Mouse (Mus musculus): ENCODE results near the gene Zfp553. TPM values are rescaled to one million over a fixed set of nuclear protein-coding genes. Genes with fewer than 3 reads are reported as not detected.
A peak's percentile ranks its signal among the peaks of the same experiment; 100 is the strongest.

Gene Zfp553
- total RNA-seq, 2 experiments from 2014 or later, result 6.0 to 7.1 TPM

DNA sequence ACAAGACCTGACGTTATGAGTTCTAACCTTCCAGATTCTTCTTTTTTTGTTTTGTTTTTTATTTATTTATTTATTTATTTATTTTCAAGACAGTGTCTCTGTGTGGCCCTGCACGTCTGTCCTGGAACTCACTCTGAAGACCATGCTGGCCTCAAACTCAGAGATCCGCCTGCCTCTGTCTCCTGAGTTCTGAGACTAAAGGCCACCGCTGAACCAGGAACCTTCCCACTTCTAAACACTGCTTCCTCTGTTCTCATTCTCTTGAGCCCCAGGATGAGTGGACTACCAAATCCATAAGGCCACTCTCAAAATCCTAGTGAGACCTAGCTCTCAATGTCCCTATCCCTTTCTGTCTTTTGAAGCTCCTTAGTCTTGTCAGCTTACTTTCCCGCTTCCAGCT, 23.0 kb upstream of the Zfp553 start:
- DNase-seq (ENCODE audit: low spot score), result no peak
- intact Hi-C loops (cut with DNase I), result no loop called here

- DNase-seq (ENCODE audit: low spot score), result no peak
- intact Hi-C loops (cut with DNase I), result no loop called here
Measured at GRCm38 (mm10) chr7:127210266-127210665, 22.6 kb upstream of the Zfp553 start.

- intact Hi-C loops (cut with DNase I), result no loop called here
- no peak for DNase-seq (ENCODE audit: low spot score)
Measured at GRCm38 (mm10) chr7:127211014-127211745, 21.7 kb upstream of the Zfp553 start.

DNA sequence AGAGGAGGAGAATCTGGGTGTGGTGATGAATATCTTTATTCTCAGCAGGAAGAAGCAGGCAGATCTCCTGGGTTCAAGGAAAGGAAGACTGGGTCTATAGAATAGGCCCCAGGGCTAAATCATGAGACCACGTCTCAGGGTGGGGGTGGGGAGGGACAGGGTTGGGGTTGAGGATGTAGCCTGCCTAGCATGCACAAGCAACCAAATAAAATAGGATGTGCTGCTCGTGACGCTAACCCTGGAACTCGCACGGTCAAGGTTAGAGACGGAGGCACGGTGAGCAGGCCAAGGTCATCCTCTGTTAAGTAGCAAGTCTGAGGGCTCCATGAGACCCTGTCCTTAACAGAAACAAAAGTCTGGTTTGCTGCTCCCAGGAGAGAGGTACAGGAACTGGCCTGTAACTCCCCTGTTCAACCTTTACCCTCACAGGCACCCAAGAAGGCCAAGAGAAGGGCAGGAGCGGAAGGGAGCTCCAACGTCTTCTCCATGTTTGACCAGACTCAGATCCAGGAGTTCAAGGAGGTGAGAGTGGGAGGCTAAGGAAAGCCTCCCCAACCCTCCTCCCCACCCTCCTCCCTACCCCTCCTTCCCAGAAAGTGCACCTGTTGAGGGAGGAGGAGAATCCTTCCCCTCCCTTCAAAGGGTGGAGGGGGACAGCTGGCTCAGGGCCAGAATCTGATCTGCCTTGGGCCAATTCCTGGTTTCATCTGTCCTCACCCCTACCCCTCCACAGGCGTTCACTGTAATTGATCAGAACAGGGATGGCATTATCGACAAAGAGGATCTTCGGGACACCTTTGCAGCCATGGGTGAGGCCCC, 20.2 kb upstream of the Zfp553 start:
- DNase-seq (ENCODE audit: low spot score), result no peak
- intact Hi-C loops (cut with DNase I), result no loop called here

DNA sequence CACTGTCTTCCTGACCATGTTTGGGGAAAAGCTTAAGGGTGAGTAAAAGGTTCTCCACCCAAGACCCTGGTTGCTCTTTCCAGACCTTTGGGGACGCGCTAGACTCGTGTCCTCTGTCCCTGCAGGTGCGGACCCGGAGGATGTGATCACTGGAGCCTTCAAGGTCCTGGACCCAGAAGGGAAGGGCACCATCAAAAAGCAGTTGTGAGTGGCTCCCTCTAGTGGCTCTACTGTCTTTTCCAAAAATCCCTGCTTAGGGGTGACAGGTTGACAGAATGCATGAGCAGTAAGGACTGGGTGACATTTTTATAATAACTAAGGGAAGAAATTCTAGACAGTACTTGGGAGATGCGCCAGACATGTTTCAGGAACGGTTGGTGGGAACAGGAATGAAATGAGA, 19.4 kb upstream of the Zfp553 start:
- no peak for DNase-seq (ENCODE audit: low spot score)
- intact Hi-C loops (cut with DNase I), result no loop called here

- intact Hi-C loops (cut with DNase I), result loop anchor here (2.0 kb wide), 1 partner anchor 17 kb away; no protein-coding TSS in a partner anchor
- DNase-seq (ENCODE audit: low spot score), result no peak
Measured at GRCm38 (mm10) chr7:127213930-127214329, 18.9 kb upstream of the Zfp553 start.

- DNase-seq (ENCODE audit: low spot score), result no peak
- intact Hi-C loops (cut with DNase I), result loop anchor here (2.0 kb wide), 1 partner anchor 16 kb away; no protein-coding TSS in a partner anchor
Measured at GRCm38 (mm10) chr7:127214521-127214920, 18.3 kb upstream of the Zfp553 start.

GRCm38 (mm10) chr7:127214981-127215871, 17.6 kb upstream of the Zfp553 start:
- intact Hi-C loops (cut with DNase I), result loop anchor here (2.0 kb wide), 1 partner anchor 16 kb away; no protein-coding TSS in a partner anchor
- peak; percentile 26 for DNase-seq (ENCODE audit: low spot score)

GRCm38 (mm10) chr7:127216307-127216706, 16.6 kb upstream of the Zfp553 start:
- intact Hi-C loops (cut with DNase I), result no loop called here
- no peak for DNase-seq (ENCODE audit: low spot score)

DNA sequence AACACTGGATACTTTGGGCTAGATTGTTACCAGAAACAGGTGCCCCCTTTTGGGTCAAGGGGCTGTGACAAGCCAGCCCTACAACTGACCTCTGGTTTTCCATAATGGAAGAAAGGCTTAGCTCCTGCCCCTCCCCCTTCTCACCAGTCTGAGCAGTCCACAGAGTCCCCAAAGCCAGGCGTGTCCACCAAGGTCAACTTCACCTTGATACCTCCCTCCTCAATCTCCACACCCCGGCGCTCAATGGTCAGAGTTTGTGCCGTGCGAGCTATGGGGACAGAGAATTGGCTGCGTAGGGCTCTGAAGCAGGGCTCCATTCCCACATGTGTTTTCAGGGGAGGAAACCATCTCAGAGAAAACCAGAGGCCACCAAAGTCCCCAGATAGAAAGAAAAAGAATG, 15.4 kb upstream of the Zfp553 start:
- intact Hi-C loops (cut with DNase I), result no loop called here
- no peak for DNase-seq (ENCODE audit: low spot score)

DNA sequence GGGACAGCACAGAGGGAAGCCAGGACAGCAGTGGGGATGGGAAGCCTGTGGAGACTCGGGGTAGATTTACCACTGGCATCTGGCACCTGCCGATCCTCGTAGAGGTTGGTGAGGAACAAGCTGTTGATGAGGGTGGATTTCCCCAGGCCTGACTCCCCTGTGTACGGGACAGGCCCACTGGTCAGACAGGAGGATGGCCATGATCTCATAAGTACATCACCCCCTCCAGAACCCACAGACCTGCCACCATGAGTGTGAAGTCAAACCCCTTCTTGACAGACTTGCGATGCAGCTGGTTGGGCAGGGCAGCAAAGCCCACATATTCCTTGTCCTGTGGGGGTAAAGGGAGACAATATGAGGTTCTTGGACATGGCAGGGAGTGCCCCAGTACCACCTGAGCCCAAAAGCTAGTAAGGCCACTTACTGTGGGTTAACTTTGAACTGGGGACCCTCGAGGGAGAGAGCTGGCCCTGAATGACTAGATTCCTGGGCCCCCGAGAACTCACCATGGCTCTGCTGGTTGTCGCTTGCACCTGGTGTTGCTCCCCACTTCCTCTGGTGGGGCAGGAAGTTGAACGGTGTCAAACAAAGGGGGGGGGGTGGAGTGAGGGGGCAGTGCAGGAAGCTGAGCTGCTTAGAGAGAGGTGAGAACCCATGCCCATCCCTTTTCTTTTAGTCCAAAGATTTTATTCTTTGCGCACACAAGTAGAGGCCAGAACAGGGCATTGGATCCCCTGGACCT, 14.8 kb upstream of the Zfp553 start:
- intact Hi-C loops (cut with DNase I), result no loop called here
- no peak for DNase-seq (ENCODE audit: low spot score)

GRCm38 (mm10) chr7:127218670-127219069, 14.2 kb upstream of the Zfp553 start:
- intact Hi-C loops (cut with DNase I), result no loop called here

DNA sequence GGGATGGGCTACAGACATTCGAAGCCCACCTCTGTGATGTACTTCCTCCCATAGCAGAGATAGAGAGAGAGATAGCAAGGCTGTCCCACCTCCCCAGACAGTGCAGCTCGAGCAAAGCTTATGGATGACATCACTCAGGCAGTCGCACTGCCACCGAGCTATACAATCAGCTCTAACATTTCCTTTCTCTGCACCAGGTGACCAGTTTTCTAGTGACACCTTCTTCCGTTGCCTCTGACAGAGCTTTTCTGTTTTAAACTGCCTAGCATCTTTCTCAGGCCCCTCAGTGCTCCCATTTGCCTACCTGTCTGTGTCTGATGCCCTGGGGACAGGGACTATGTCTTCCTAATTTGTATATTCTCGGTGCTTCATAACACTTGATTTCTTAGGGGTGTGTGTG, 12.4 kb upstream of the Zfp553 start:
- no peak for DNase-seq (ENCODE audit: low spot score)
- intact Hi-C loops (cut with DNase I), result loop anchor here (10.0 kb wide), 1 partner anchor 96 kb away; the partner anchor contains the start of gene Qprt

More at GRCm38 (mm10) chr7:127218670-127219069, 14.2 kb upstream of the Zfp553 start:
- DNase-seq (ENCODE audit: low spot score), result no peak

DNA sequence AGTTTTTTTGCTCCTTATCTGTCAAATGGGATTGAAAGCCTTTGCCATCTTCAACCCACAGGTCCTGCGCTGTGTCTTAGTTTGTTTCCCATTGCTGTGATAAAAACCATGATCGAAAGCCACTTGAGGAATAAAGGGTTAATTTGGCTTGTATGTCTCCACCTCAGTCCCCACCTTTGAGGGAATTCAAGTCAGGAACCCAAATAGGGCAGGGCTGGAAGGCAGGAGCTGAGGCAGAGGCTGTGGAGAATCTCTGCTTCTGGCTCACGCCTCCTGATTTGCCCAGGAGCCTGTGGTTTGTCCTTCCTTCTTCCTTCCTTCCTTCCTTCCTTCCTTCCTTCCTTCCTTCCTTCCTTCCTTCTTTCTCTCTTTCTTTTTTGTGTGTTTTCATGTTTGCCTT, 9.8 kb upstream of the Zfp553 start:
- DNase-seq (ENCODE audit: low spot score), result no peak
- intact Hi-C loops (cut with DNase I), result loop anchor here (10.0 kb wide), 1 partner anchor 98 kb away; the partner anchor contains the start of gene Qprt

GRCm38 (mm10) chr7:127223515-127224478, 9.1 kb upstream of the Zfp553 start:
- intact Hi-C loops (cut with DNase I), result loop anchor here (10.0 kb wide), 1 partner anchor 99 kb away; the partner anchor contains the start of gene Qprt
- DNase-seq (ENCODE audit: low spot score), result no peak

GRCm38 (mm10) chr7:127224616-127225015, 8.2 kb upstream of the Zfp553 start:
- intact Hi-C loops (cut with DNase I), result loop anchor here (10.0 kb wide), 1 partner anchor 100 kb away; the partner anchor contains the start of gene Qprt
- no peak for DNase-seq (ENCODE audit: low spot score)

- DNase-seq (ENCODE audit: low spot score), result no peak
- intact Hi-C loops (cut with DNase I), result loop anchor here (10.0 kb wide), 1 partner anchor 101 kb away; the partner anchor contains the start of gene Qprt
Measured at GRCm38 (mm10) chr7:127225147-127225995, 7.5 kb upstream of the Zfp553 start.
